Mouse (Mus musculus): ENCODE results near the gene Rps26. TPM values are rescaled to one million over a fixed set of nuclear protein-coding genes. Genes with fewer than 3 reads are reported as not detected.
A peak's percentile ranks its signal among the peaks of the same experiment; 100 is the strongest.

Gene Rps26
- polyA plus RNA-seq, 1 experiment from 2014 or later, result 629 TPM

DNA sequence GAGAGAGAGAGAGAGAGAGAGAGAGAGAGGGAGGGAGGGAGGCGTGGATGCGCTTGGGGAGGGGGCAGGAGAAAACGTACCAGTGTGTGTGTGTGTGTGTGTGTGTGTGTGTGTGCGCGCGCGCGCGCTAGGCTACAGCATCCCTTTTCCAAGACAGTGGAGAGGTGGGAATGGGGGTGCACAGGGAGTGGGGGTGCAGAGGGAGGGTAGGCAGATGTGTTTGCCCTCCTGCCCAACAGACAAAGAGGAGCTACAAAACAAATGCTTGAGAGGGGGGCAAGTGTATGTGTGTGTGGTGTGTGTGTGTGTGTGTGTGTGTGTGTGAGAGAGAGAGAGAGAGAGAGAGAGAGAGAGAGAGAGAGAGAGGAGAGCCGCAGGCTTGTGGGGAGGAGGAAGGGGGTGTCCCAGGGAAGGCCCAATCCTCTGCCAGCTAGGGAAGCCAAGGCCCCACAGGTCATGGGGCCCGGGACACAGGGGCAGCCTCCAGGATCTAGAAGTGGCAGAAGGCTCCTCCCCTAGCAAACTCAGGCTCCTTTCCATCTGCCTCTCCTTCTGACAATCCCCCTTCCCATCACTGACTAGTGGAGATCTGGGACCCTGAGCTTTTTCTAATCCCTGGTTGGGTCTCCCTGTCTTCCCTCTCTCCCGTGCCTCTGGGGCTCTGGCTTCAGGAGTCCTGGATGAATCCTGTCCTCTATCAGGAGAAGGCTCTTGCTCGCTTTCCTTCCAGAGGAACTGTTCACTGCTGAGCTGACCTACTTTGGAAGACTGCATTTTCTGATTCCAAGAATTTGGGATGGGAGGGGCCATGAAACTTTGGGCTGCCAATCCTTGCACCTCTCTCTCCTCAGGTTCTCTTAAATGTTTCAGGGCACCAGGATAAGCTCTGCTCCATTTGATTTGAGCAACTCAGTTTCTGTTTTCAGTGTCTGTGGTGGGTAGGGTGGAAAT lies 19.9 kb upstream of the Rps26 start:
- ATAC-seq (replicated peaks; ENCODE audit: low FRiP score), result peak; percentile 72
- peak overlapping the region; percentile 41 for H3K9ac ChIP-seq (ENCODE audit: low read length)
- peak overlapping the region; percentile 74 for H3K4me2 ChIP-seq (ENCODE audit: low read depth, low read length, severe bottlenecking)
- peak; percentile 78 for DNase-seq (ENCODE audit: low spot score)
- H3K36me3 ChIP-seq (ENCODE audit: control insufficient read depth, insufficient read depth, low read length), result no peaks in the 10 kb centered on the region
- WGBS, result 9% methylated on average over 11 of the region's 13 CpGs
- H3K9me3 ChIP-seq (ENCODE audit: control insufficient read depth, low read length), result no peaks in the 10 kb centered on the region
- no peaks in the 10 kb centered on the region for H3K27me3 ChIP-seq (ENCODE audit: control insufficient read depth, insufficient read depth, low read length)
- H3K4me1 ChIP-seq (replicated peaks; ENCODE audit: control insufficient read depth, insufficient read depth, low read length), result peaks cover 10% of the 10 kb centered on the region; the same call in 1 of the 2 replicates
- H3K4me3 ChIP-seq (ENCODE audit: low read depth, low read length), result peak overlapping the region; percentile 47
- H3K27ac ChIP-seq (ENCODE audit: low read depth, low read length), result 0 out of 2 replicates have a peak overlapping the region, but pooled peaks have one; percentile 7

DNA sequence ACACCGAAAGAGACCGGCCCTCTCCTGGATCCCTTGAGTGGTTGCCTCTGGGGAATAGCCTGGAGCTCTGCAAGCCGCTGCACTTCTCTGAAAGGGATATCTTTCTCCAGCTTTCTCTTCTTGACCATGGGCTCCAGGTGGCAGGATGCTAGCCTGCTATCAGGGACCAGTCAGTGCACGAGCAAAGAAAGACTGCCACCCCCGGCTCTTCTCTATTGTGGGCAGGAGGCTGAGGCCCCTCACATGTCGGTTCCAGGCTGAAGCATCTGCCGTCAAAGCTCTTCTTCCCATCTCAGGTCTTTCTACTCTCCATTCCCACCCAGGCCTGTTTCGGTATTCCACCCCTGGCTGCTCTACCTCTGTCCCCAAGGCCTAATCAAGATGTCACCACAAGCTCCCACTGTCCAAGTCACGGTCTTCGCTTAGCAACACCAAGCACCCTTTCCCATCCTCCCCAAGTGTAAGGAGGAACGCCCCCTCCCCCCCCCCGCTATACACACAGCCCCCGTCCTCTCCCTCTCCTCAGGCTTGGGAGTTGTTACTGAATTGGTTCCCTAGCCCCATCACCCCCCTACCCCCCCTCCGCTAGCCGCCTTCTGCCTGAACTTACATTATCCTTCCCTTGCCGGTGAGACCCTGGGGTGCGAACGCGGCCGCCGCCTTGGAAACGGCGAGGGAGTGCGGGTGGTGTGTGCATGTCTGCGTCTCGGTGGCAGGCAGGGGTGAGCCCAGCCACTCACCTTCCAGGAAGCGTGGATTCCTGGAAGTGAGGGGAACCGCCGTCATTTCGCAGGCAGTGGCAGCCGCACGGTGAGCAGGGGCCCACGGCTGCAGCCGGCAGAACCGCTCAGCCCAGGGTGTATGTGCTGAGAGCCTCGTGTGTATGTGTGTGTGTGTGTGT lies 18.8 kb upstream of the Rps26 start, which contains the start of gene Ikzf4:
TSS of gene Ikzf4 (minus strand) at position 881 of the 901 bp plus-strand sequence.
- 4% methylated on average over 36 of the region's 36 CpGs for WGBS
- ATAC-seq (replicated peaks; ENCODE audit: low FRiP score), result peak; percentile 73
- DNase-seq (ENCODE audit: low spot score), result peak; percentile 80
- peak within 1 kb of the TSS; percentile 47 for H3K4me3 ChIP-seq (ENCODE audit: low read depth, low read length)
- H3K27me3 ChIP-seq (ENCODE audit: control insufficient read depth, insufficient read depth, low read length), result no peaks in the 10 kb centered on the region
- H3K36me3 ChIP-seq (ENCODE audit: control insufficient read depth, insufficient read depth, low read length), result no peaks in the 10 kb centered on the region
- peak within 1 kb of the TSS; percentile 74 for H3K4me2 ChIP-seq (ENCODE audit: low read depth, low read length, severe bottlenecking)
- no peaks in the 10 kb centered on the region for H3K9me3 ChIP-seq (ENCODE audit: control insufficient read depth, low read length)
- H3K9ac ChIP-seq (ENCODE audit: low read length), result peak within 1 kb of the TSS; percentile 74
- H3K4me1 ChIP-seq (replicated peaks; ENCODE audit: control insufficient read depth, insufficient read depth, low read length), result peaks cover 10% of the 10 kb centered on the region; the same call in 1 of the 2 replicates
- H3K27ac ChIP-seq (ENCODE audit: low read depth, low read length), result peak within 1 kb of the TSS; percentile 62

- Histone ChIP-seq H3K4me3 (ENCODE audit: low read depth, low read length) (no peak overlapping the region), H3K27ac (ENCODE audit: low read depth, low read length) (no peak overlapping the region), H3K36me3 (ENCODE audit: control insufficient read depth, insufficient read depth, low read length) (no peaks in the 10 kb centered on the region; the same call in 1 of the 2 replicates), H3K9me3 (ENCODE audit: control insufficient read depth, low read length) (no peaks in the 10 kb centered on the region), H3K4me1 (replicated peaks; ENCODE audit: control insufficient read depth, insufficient read depth, low read length) (peaks cover 10% of the 10 kb centered on the region; the same call in 1 of the 2 replicates), H3K9ac (ENCODE audit: low read length) (no peak overlapping the region), H3K4me2 (ENCODE audit: low read depth, low read length, severe bottlenecking) (no peak overlapping the region), H3K27me3 (ENCODE audit: control insufficient read depth, insufficient read depth, low read length) (no peaks in the 10 kb centered on the region)
- 86% methylated on average over 6 of the region's 6 CpGs for WGBS
- no peak for DNase-seq (ENCODE audit: low spot score)
- no peak for ATAC-seq (replicated peaks; ENCODE audit: low FRiP score)
Observed at GRCm38 (mm10) chr10:128642749-128643148, 16.2 kb upstream of the Rps26 start.

- Histone ChIP-seq H3K27ac (ENCODE audit: low read depth, low read length) (no peak overlapping the region), H3K27me3 (ENCODE audit: control insufficient read depth, insufficient read depth, low read length) (no peaks in the 10 kb centered on the region), H3K36me3 (ENCODE audit: control insufficient read depth, insufficient read depth, low read length) (no peaks in the 10 kb centered on the region; the same call in 1 of the 2 replicates), H3K9me3 (ENCODE audit: control insufficient read depth, low read length) (no peaks in the 10 kb centered on the region), H3K4me3 (ENCODE audit: low read depth, low read length) (no peak overlapping the region), H3K4me2 (ENCODE audit: low read depth, low read length, severe bottlenecking) (no peak overlapping the region), H3K9ac (ENCODE audit: low read length) (no peak overlapping the region), H3K4me1 (replicated peaks; ENCODE audit: control insufficient read depth, insufficient read depth, low read length) (peaks cover 13% of the 10 kb centered on the region)
- 79% methylated on average over 7 of the region's 7 CpGs for WGBS
- ATAC-seq (replicated peaks; ENCODE audit: low FRiP score) (no peak), DNase-seq (ENCODE audit: low spot score) (no peak)
Observed at GRCm38 (mm10) chr10:128641871-128642270, 15.3 kb upstream of the Rps26 start.

- Histone ChIP-seq H3K27me3 (ENCODE audit: control insufficient read depth, insufficient read depth, low read length) (no peaks in the 10 kb centered on the region), H3K27ac (ENCODE audit: low read depth, low read length) (no peak overlapping the region), H3K36me3 (ENCODE audit: control insufficient read depth, insufficient read depth, low read length) (no peaks in the 10 kb centered on the region; the same call in 1 of the 2 replicates), H3K4me3 (ENCODE audit: low read depth, low read length) (no peak overlapping the region), H3K9me3 (ENCODE audit: control insufficient read depth, low read length) (no peaks in the 10 kb centered on the region), H3K4me2 (ENCODE audit: low read depth, low read length, severe bottlenecking) (no peak overlapping the region), H3K4me1 (replicated peaks; ENCODE audit: control insufficient read depth, insufficient read depth, low read length) (peaks cover 8% of the 10 kb centered on the region), H3K9ac (ENCODE audit: low read length) (no peak overlapping the region)
- DNase-seq (ENCODE audit: low spot score), result no peak
- WGBS, result 93% methylated on average over 15 of the region's 15 CpGs
- no peak for ATAC-seq (replicated peaks; ENCODE audit: low FRiP score)
Observed at GRCm38 (mm10) chr10:128640891-128641290, 14.3 kb upstream of the Rps26 start.

GRCm38 (mm10) chr10:128639999-128640398 lies 13.5 kb upstream of the Rps26 start:
- H3K4me1 ChIP-seq (replicated peaks; ENCODE audit: control insufficient read depth, insufficient read depth, low read length), result peaks cover 6% of the 10 kb centered on the region

GRCm38 (mm10) chr10:128637011-128637410 lies 10.5 kb upstream of the Rps26 start:
- ATAC-seq (replicated peaks; ENCODE audit: low FRiP score), result no peak
- peaks cover 3% of the 10 kb centered on the region for H3K36me3 ChIP-seq (ENCODE audit: control insufficient read depth, insufficient read depth, low read length)
- 11% methylated on average over 11 of the region's 11 CpGs for WGBS
- peaks cover 3% of the 10 kb centered on the region for H3K4me1 ChIP-seq (replicated peaks; ENCODE audit: control insufficient read depth, insufficient read depth, low read length)
- H3K4me3 ChIP-seq (ENCODE audit: low read depth, low read length), result no peak overlapping the region
- no peaks in the 10 kb centered on the region for H3K9me3 ChIP-seq (ENCODE audit: control insufficient read depth, low read length)
- peak overlapping the region; percentile 0 for H3K9ac ChIP-seq (ENCODE audit: low read length)
- no peak for DNase-seq (ENCODE audit: low spot score)
- 0 out of 2 replicates have a peak overlapping the region, but pooled peaks have one; percentile 5 for H3K4me2 ChIP-seq (ENCODE audit: low read depth, low read length, severe bottlenecking)
- H3K27ac ChIP-seq (ENCODE audit: low read depth, low read length), result no peak overlapping the region
- no peaks in the 10 kb centered on the region for H3K27me3 ChIP-seq (ENCODE audit: control insufficient read depth, insufficient read depth, low read length)

More at GRCm38 (mm10) chr10:128639999-128640398, 13.5 kb upstream of the Rps26 start:
- ATAC-seq (replicated peaks; ENCODE audit: low FRiP score) (no peak), DNase-seq (ENCODE audit: low spot score) (no peak)
- 91% methylated on average over 14 of the region's 14 CpGs for WGBS
- no peak overlapping the region for H3K4me2 ChIP-seq (ENCODE audit: low read depth, low read length, severe bottlenecking)
- H3K27me3 ChIP-seq (ENCODE audit: control insufficient read depth, insufficient read depth, low read length), result no peaks in the 10 kb centered on the region
- no peak overlapping the region for H3K9ac ChIP-seq (ENCODE audit: low read length)
- no peaks in the 10 kb centered on the region for H3K9me3 ChIP-seq (ENCODE audit: control insufficient read depth, low read length)
- no peak overlapping the region for H3K4me3 ChIP-seq (ENCODE audit: low read depth, low read length)
- no peak overlapping the region for H3K27ac ChIP-seq (ENCODE audit: low read depth, low read length)
- no peaks in the 10 kb centered on the region; the same call in 1 of the 2 replicates for H3K36me3 ChIP-seq (ENCODE audit: control insufficient read depth, insufficient read depth, low read length)

- H3K36me3 ChIP-seq (ENCODE audit: control insufficient read depth, insufficient read depth, low read length), result peaks cover 3% of the 10 kb centered on the region
Observed at GRCm38 (mm10) chr10:128636561-128636960, 10.0 kb upstream of the Rps26 start.

More at GRCm38 (mm10) chr10:128636561-128636960, 10.0 kb upstream of the Rps26 start:
- Histone ChIP-seq H3K9ac (ENCODE audit: low read length) (peak overlapping the region; percentile 0; the same call in 1 of the 2 replicates), H3K4me2 (ENCODE audit: low read depth, low read length, severe bottlenecking) (no peak overlapping the region), H3K27me3 (ENCODE audit: control insufficient read depth, insufficient read depth, low read length) (no peaks in the 10 kb centered on the region), H3K9me3 (ENCODE audit: control insufficient read depth, low read length) (no peaks in the 10 kb centered on the region), H3K4me3 (ENCODE audit: low read depth, low read length) (no peak overlapping the region), H3K27ac (ENCODE audit: low read depth, low read length) (no peak overlapping the region), H3K4me1 (replicated peaks; ENCODE audit: control insufficient read depth, insufficient read depth, low read length) (peaks cover 3% of the 10 kb centered on the region)
- ATAC-seq (replicated peaks; ENCODE audit: low FRiP score) (no peak), DNase-seq (ENCODE audit: low spot score) (no peak)
- 49% methylated on average over 6 of the region's 6 CpGs for WGBS

Measured in forebrain, embryonic 11.5 days (tissue).